Mouse (Mus musculus): ENCODE measurements at regions not wholly inside any gene's neighbourhood (a gene's known extent, or its start where the extent isn't known, plus 50 kb on each side); places are given as distances from the start of the nearest gene placed in this dataset.

DNA sequence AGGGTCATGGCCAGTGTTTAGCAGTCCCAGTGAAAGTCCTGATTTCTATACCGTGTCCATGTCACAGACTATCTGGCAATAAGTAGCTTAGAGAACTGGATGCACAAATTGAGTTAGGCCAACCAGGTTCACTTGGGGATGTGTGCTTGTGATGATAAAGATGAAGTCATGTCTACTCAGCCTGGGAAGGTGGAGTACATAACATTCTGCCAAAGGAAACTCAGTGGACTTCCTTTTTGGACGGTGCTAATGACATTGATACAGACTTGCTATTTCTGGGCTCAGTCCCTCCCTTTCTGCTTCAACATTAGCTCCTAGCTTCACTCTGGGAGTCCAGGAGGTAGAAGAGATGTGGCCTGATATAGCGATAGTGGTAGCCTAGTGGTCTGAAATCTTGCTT is 240.7 kb upstream of the Tbx18 start:
- TF ChIP-seq CTCF (IDR thresholded peaks at IDR 0.05; ENCODE audit: control insufficient read depth, insufficient read depth, insufficient replicate concordance, low read depth, low read length) (no peak), POLR2A (IDR thresholded peaks at IDR 0.05; ENCODE audit: control insufficient read depth, low read depth, low read length) (no peak)
